Mouse (Mus musculus): ENCODE results near the gene Ncbp2.

DNA sequence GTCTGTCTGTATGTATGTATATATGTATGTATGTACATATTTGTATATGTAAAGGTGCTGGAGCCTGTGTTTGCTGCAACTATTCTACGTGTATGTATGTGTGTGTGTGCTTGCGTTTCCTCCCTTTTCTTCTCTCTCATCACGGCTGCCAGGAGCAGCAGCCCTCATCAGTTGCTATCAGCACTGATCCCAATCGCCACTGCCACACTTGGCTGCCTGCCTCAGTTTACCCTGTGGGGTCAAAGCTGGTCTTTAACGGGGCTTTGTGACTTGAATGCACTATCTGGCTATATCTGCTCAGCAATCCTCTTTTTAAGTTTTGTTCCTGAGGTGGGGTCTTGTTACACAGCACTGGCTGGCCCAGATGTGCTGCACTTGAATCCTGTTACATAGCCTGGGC is 20.9 kb upstream of the Ncbp2 start:
- no peak for TF ChIP-seq CTCF (IDR thresholded peaks at IDR 0.05; ENCODE audit: low read depth)
- TF ChIP-seq EP300 (IDR thresholded peaks at IDR 0.05; ENCODE audit: low read depth): no peak
